Mouse (Mus musculus): ENCODE measurements around the gene Apobec1.

GRCm38 (mm10) chr6:122539564-122539963 is 62.7 kb downstream of the Apobec1 start:
- TF ChIP-seq CTCF (IDR thresholded peaks at IDR 0.05): no peak
- TF ChIP-seq EP300 (IDR thresholded peaks at IDR 0.05): no peak
